Mouse (Mus musculus) forebrain, embryonic 16.5 days (tissue): ENCODE results near the gene Hmgb1. TPM values are rescaled to one million over a fixed set of nuclear protein-coding genes. Genes with fewer than 3 reads are reported as not detected.
"Not testable (repeated sequence)": the region's sequence is repeated elsewhere in the genome, so short reads cannot be mapped to it uniquely, and the experiment has no call there.

Experiments used
- ATAC-seq: fragments of 200-750 bp; cut with Nextera tagmentation; 2 replicates; pipeline ENCODE4 v1.8.0; 2017; ENCODE audit warnings: mild to moderate bottlenecking, moderate library complexity
- H3K27ac ChIP-seq: fragments of 300-500 bp; sonication (generic); 2 replicates; pipeline ENCODE4 v1.5.1; 2014; ENCODE audit warnings: low read length, control low read depth
- H3K27me3 ChIP-seq: fragments of 300-500 bp; sonication (generic); replicated peaks from 2 replicates; pipeline ENCODE4 v1.6.1; 2014; ENCODE audit warnings: low read length; ENCODE audit not compliant: control insufficient read depth, insufficient read depth
- H3K36me3 ChIP-seq: fragments of 300-500 bp; sonication (generic); 2 replicates; pipeline ENCODE4 v1.6.1; 2014; ENCODE audit not compliant: control insufficient read depth, insufficient read depth
- H3K4me1 ChIP-seq: fragments of 300-500 bp; sonication (generic); replicated peaks from 2 replicates; pipeline ENCODE4 v1.6.1; 2014; ENCODE audit warnings: low read length; ENCODE audit not compliant: control insufficient read depth, insufficient read depth
- H3K4me2 ChIP-seq: fragments of 300-500 bp; sonication (generic); 2 replicates; pipeline ENCODE4 v1.6.1; 2014; ENCODE audit warnings: mild to moderate bottlenecking, low read length, control low read depth
- H3K4me3 ChIP-seq: fragments of 300-500 bp; sonication (generic); replicated peaks from 2 replicates; pipeline ENCODE4 v1.5.1; 2014; ENCODE audit warnings: mild to moderate bottlenecking, low read length, control low read depth
- H3K9ac ChIP-seq: fragments of 300-500 bp; sonication (generic); replicated peaks from 2 replicates; pipeline ENCODE4 v1.6.1; 2014; ENCODE audit warnings: low read depth, low read length, control low read depth
- H3K9me3 ChIP-seq: fragments of 300-500 bp; sonication (generic); 2 replicates; pipeline ENCODE4 v1.6.1; 2016; ENCODE audit warnings: low read length; ENCODE audit not compliant: control insufficient read depth
- WGBS: fragments of 180-500 bp; shearing (Covaris S2); extraction: QIAGEN DNeasy Blood & Tissue Kit; methylation state at CpG from one replicate; pipeline ENCODE4 v1.1.7; 2014; 5-methylcytosine and 5-hydroxymethylcytosine counted together
- polyA plus RNA-seq: library from polyadenylated mRNA; unstranded; fragments of >200 nt; fragmentation: Nextera tagmentation; extraction: Ambion mirVana; gene quantifications from 2 replicates; pipeline ENCODE4 v1.2.1, GENCODE M21; 2015

Hmgb1 gene
- polyA plus RNA-seq, 1 experiment from 2014 or later: 1,084 TPM

- not testable (repeated sequence) for H3K9me3 ChIP-seq, H3K36me3 ChIP-seq, ATAC-seq, H3K4me2 ChIP-seq, H3K27ac ChIP-seq, H3K4me3 ChIP-seq, H3K4me1 ChIP-seq, H3K27me3 ChIP-seq, H3K9ac ChIP-seq
- 94% methylated on average over 1 of the region's 1 CpGs for WGBS
Measured at GRCm38 (mm10) chr5:149141155-149141554, 43.1 kb downstream of the Hmgb1 start.

GRCm38 (mm10) chr5:149140336-149140735, 44.0 kb downstream of the Hmgb1 start:
- 60% methylated on average over 9 of the region's 9 CpGs for WGBS
- Histone ChIP-seq H3K36me3 (no peaks in the 10 kb centered on the region), H3K9me3 (no peaks in the 10 kb centered on the region), H3K4me3 (no peak overlapping the region), H3K27me3 (no peaks in the 10 kb centered on the region), H3K4me1 (no peaks in the 10 kb centered on the region), H3K4me2 (no peak overlapping the region), H3K27ac (no peak overlapping the region), H3K9ac (no peak overlapping the region)
- ATAC-seq: no peak

- H3K9ac ChIP-seq, H3K27me3 ChIP-seq, ATAC-seq, H3K36me3 ChIP-seq, H3K9me3 ChIP-seq, H3K27ac ChIP-seq, H3K4me3 ChIP-seq, H3K4me2 ChIP-seq, H3K4me1 ChIP-seq: not testable (repeated sequence)
- WGBS: 93% methylated on average over 6 of the region's 6 CpGs
Measured at GRCm38 (mm10) chr5:149138087-149138486, 46.2 kb downstream of the Hmgb1 start.

- ATAC-seq: no peak
- Histone ChIP-seq H3K4me3 (no peak overlapping the region), H3K4me1 (no peaks in the 10 kb centered on the region; the same call in 1 of the 2 replicates), H3K4me2 (no peak overlapping the region), H3K9ac (no peak overlapping the region), H3K27me3 (no peaks in the 10 kb centered on the region), H3K36me3 (no peaks in the 10 kb centered on the region), H3K9me3 (no peaks in the 10 kb centered on the region), H3K27ac (no peak overlapping the region)
- WGBS: 61% methylated on average over 3 of the region's 3 CpGs
Measured at GRCm38 (mm10) chr5:149137447-149137846, 46.8 kb downstream of the Hmgb1 start.

- no peak overlapping the region for H3K27ac ChIP-seq
- H3K9ac ChIP-seq: no peak overlapping the region
- H3K36me3 ChIP-seq: no peaks in the 10 kb centered on the region
- 80% methylated on average over 4 of the region's 4 CpGs for WGBS
- no peaks in the 10 kb centered on the region for H3K9me3 ChIP-seq
- no peaks in the 10 kb centered on the region for H3K27me3 ChIP-seq
- no peak overlapping the region for H3K4me3 ChIP-seq
- no peaks in the 10 kb centered on the region; the same call in 1 of the 2 replicates for H3K4me1 ChIP-seq
- no peak for ATAC-seq
- H3K4me2 ChIP-seq: no peak overlapping the region
Measured at GRCm38 (mm10) chr5:149136933-149137365, 47.3 kb downstream of the Hmgb1 start.

GRCm38 (mm10) chr5:149135455-149136354, 48.6 kb downstream of the Hmgb1 start:
- Histone ChIP-seq H3K9me3 (no peaks in the 10 kb centered on the region), H3K4me2 (no peak overlapping the region), H3K4me1 (no peaks in the 10 kb centered on the region; the same call in 1 of the 2 replicates), H3K27ac (no peak overlapping the region), H3K27me3 (no peaks in the 10 kb centered on the region), H3K36me3 (no peaks in the 10 kb centered on the region), H3K4me3 (no peak overlapping the region), H3K9ac (no peak overlapping the region)
- ATAC-seq: no peak
- 72% methylated on average over 10 of the region's 10 CpGs for WGBS

GRCm38 (mm10) chr5:149134751-149135454, 49.4 kb downstream of the Hmgb1 start:
- 67% methylated on average over 10 of the region's 10 CpGs for WGBS
- no peaks in the 10 kb centered on the region for H3K9me3 ChIP-seq
- no peak overlapping the region; the same call in none of the 2 replicates for H3K27ac ChIP-seq
- no peak overlapping the region for H3K9ac ChIP-seq
- no peak overlapping the region for H3K4me3 ChIP-seq
- no peak overlapping the region for H3K4me2 ChIP-seq
- ATAC-seq: no peak
- H3K27me3 ChIP-seq: no peaks in the 10 kb centered on the region
- H3K36me3 ChIP-seq: no peaks in the 10 kb centered on the region
- no peaks in the 10 kb centered on the region; the same call in 1 of the 2 replicates for H3K4me1 ChIP-seq

- H3K4me3 ChIP-seq: no peak overlapping the region
- no peaks in the 10 kb centered on the region for H3K4me1 ChIP-seq
- no peaks in the 10 kb centered on the region for H3K27me3 ChIP-seq
- no peak overlapping the region for H3K27ac ChIP-seq
- 93% methylated on average over 15 of the region's 15 CpGs for WGBS
- no peaks in the 10 kb centered on the region for H3K9me3 ChIP-seq
- H3K9ac ChIP-seq: no peak overlapping the region
- H3K4me2 ChIP-seq: no peak overlapping the region
- ATAC-seq: no peak
- no peaks in the 10 kb centered on the region for H3K36me3 ChIP-seq
Measured at GRCm38 (mm10) chr5:149128473-149128872, 55.8 kb downstream of the Hmgb1 start.

- Histone ChIP-seq H3K9me3 (no peaks in the 10 kb centered on the region), H3K27ac (no peak overlapping the region), H3K27me3 (no peaks in the 10 kb centered on the region), H3K36me3 (no peaks in the 10 kb centered on the region), H3K4me1 (no peaks in the 10 kb centered on the region), H3K9ac (no peak overlapping the region), H3K4me3 (no peak overlapping the region), H3K4me2 (no peak overlapping the region)
- ATAC-seq: no peak
- 89% methylated on average over 6 of the region's 6 CpGs for WGBS
Measured at GRCm38 (mm10) chr5:149123795-149124194, 60.5 kb downstream of the Hmgb1 start.
